Mouse (Mus musculus): ENCODE results near the gene 2010003K11Rik.
"Not testable (repeated sequence)": the region's sequence is repeated elsewhere in the genome, so short reads cannot be mapped to it uniquely, and the experiment has no call there.

Gene 2010003K11Rik

DNA sequence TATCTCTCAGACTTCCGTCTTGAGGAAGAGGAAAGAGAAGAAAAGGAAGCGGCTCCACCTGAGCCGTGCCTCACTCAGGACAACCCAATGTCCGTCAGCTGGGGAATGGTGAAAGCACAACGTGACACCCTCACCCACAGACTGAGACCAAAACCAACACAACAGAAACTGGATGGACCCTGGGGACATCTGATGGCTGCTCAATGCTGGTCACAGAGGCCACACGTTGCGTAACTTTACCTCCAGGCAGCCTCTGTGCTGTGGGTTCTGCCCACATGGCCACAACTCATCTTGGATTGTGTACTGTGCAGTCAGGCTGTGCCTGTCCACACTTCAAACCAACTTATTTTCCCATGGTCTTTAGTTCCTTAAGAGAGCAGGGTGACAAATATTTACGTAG, 36.4 kb downstream of the 2010003K11Rik start:
- Histone ChIP-seq H3K9me3 (ENCODE audit: low read length) (no peaks in the 10 kb centered on the region), H3K36me3 (ENCODE audit: insufficient read depth, low read length) (no peaks in the 10 kb centered on the region), H3K27me3 (ENCODE audit: insufficient read depth, low read length) (peaks cover 14% of the 10 kb centered on the region; the same call in 1 of the 2 replicates), H3K4me1 (replicated peaks; ENCODE audit: low read depth, low read length) (no peaks in the 10 kb centered on the region), H3K4me3 (replicated peaks; ENCODE audit: low read length) (no peak overlapping the region)
- TF ChIP-seq NANOG (IDR thresholded peaks at IDR 0.05; ENCODE audit: borderline replicate concordance, low read length) (no peak), POU5F1 (IDR thresholded peaks at IDR 0.05; ENCODE audit: borderline replicate concordance, low read length) (no peak), CTCF (conservative IDR thresholded peaks at IDR 0.05; ENCODE audit: low read length) (no peak)

DNA sequence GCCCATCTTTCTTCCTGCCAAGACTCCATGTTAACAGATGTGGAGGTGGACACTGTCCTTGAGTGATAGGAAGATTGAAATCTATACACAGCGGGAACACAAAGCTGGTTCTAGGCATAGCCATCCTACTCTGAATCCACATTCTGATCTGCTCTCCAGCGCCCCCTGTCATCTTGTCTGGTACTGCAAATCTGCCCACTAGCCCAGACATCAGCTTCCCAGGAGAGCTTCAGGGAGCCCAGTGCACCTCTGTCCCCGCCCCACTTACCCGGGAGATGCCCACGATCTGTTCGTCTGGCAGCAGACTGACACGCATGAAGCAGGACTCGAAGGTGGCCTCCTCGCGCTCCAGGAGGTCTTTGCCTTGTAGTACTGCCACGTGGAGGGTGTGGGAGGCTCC, 42.2 kb downstream of the 2010003K11Rik start:
- H3K4me3 ChIP-seq (replicated peaks; ENCODE audit: low read length) = no peak overlapping the region; the same call in 1 of the 2 replicates
- TF ChIP-seq NANOG (IDR thresholded peaks at IDR 0.05; ENCODE audit: borderline replicate concordance, low read length) (no peak), CTCF (conservative IDR thresholded peaks at IDR 0.05; ENCODE audit: low read length) (peak; percentile 96), POU5F1 (IDR thresholded peaks at IDR 0.05; ENCODE audit: borderline replicate concordance, low read length) (no peak)
- H3K9me3 ChIP-seq (ENCODE audit: low read length) = no peaks in the 10 kb centered on the region
- H3K27me3 ChIP-seq (ENCODE audit: insufficient read depth, low read length) = peaks cover 9% of the 10 kb centered on the region
- H3K4me1 ChIP-seq (replicated peaks; ENCODE audit: low read depth, low read length) = peaks cover 27% of the 10 kb centered on the region
- no peaks in the 10 kb centered on the region for H3K36me3 ChIP-seq (ENCODE audit: insufficient read depth, low read length)

DNA sequence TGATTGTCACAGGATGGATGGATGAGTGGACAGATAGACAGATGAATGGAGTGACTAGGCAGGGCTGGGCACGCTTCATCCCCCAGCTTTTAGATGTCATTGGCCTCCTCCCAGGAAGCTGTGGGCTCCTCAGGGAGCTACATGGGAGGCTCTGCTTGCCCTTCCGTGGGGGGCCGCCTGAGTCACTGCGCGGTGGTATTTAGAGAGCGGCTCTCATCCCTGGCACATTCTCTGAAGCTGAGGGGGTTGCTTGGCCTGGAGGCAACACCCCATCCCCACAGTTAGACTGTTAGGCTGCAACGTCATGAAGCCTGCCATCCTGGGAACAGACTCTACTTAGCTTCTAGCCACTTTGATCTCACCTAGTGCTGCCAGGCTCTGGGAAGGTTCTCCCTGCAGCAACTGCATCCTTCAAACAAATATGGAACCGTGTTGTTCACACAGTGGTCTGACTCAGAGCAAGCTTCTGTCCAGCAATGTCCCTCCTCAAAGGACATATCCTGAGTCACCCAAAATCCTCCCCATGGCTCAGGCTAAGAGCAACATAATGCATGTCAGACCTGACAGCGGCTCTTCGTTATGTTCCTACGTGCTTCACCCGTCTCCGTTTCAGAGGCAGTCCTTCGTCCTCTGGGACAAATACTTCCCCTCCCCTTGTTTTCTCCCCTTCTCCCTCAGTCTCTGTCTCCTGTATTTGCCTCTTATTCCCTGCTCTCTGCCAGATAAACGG, 43.1 kb downstream of the 2010003K11Rik start:
- Histone ChIP-seq H3K27me3 (ENCODE audit: insufficient read depth, low read length) (peaks cover 9% of the 10 kb centered on the region), H3K4me3 (replicated peaks; ENCODE audit: low read length) (no peak overlapping the region), H3K9me3 (ENCODE audit: low read length) (no peaks in the 10 kb centered on the region), H3K4me1 (replicated peaks; ENCODE audit: low read depth, low read length) (peaks cover 33% of the 10 kb centered on the region), H3K36me3 (ENCODE audit: insufficient read depth, low read length) (no peaks in the 10 kb centered on the region)
- TF ChIP-seq NANOG (IDR thresholded peaks at IDR 0.05; ENCODE audit: borderline replicate concordance, low read length) (no peak), CTCF (conservative IDR thresholded peaks at IDR 0.05; ENCODE audit: low read length) (no peak; the same call in 1 of the 2 replicates)

DNA sequence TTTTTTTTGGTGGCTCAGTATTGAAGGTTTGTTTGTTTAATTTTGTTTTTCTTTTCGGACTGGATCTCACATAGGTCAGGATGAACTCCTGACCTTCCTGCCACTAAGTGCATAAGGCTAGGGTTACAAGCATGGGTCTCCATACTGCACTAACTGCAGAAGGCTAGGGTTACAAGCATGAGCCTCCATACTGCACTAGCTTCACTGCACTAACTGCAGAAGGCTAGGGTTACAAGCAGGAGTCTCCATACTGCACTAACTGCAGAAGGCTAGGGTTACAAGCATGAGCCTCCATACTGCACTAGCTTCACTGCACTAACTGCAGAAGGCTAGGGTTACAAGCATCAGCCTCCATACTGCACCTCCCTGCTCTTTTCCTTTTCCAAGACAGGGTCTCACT, 44.3 kb downstream of the 2010003K11Rik start:
- not testable (repeated sequence) for H3K4me3 ChIP-seq (replicated peaks; ENCODE audit: low read length); H3K9me3 ChIP-seq (ENCODE audit: low read length); H3K36me3 ChIP-seq (ENCODE audit: insufficient read depth, low read length); H3K27me3 ChIP-seq (ENCODE audit: insufficient read depth, low read length)
- H3K4me1 ChIP-seq (replicated peaks; ENCODE audit: low read depth, low read length) = peaks cover 33% of the 10 kb centered on the region

DNA sequence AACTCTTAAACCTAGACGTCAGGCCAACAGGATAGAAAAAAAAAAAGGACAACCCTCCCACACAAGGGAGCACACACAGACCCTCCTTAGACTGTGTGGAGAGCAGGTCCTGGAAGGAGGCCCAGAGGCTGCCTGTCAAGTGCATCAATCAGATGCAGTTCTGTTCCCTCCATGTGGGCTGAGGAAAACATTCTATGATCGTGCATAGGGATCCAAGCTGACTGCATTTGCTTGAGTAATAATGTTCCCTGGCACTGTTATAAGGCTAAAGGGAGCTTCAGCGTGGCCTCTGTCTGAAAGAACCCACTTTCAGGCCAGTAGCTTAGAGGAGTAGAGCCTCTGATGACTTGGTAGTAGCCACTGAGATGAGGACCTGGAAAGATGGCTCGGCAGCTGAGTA, 45.9 kb downstream of the 2010003K11Rik start:
- no peaks in the 10 kb centered on the region for H3K9me3 ChIP-seq (ENCODE audit: low read length)
- peaks cover 33% of the 10 kb centered on the region for H3K4me1 ChIP-seq (replicated peaks; ENCODE audit: low read depth, low read length)
- peaks cover 9% of the 10 kb centered on the region for H3K27me3 ChIP-seq (ENCODE audit: insufficient read depth, low read length)
- H3K36me3 ChIP-seq (ENCODE audit: insufficient read depth, low read length) = 0 out of 2 replicates have a peak, but pooled peaks cover 3% of the 10 kb centered on the region
- TF ChIP-seq NANOG (IDR thresholded peaks at IDR 0.05; ENCODE audit: borderline replicate concordance, low read length) (no peak), POU5F1 (IDR thresholded peaks at IDR 0.05; ENCODE audit: borderline replicate concordance, low read length) (no peak), CTCF (conservative IDR thresholded peaks at IDR 0.05; ENCODE audit: low read length) (no peak)
- H3K4me3 ChIP-seq (replicated peaks; ENCODE audit: low read length) = 0 out of 2 replicates have a peak overlapping the region, but pooled peaks have one; percentile 7

DNA sequence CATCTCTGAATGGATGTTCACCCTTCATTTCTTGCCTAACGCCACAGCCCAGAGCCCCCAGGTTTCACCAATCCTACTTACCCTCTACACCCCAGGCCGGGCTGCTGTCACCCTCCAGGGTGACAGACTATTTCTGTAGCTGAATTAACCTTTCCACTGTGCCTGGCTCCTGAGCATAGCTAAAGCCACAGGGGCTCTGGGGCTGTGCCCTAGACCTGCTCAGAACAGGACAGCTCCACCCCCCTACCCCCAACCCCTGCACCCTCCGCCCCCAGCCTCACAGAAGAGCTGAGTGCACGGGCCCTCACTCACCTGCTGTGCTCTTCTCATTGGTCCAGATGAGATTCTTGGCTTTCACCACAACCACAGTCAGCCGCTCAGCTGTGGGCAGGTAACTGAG, 46.4 kb downstream of the 2010003K11Rik start:
- Histone ChIP-seq H3K4me1 (replicated peaks; ENCODE audit: low read depth, low read length) (peaks cover 33% of the 10 kb centered on the region), H3K4me3 (replicated peaks; ENCODE audit: low read length) (0 out of 2 replicates have a peak overlapping the region, but pooled peaks have one; percentile 7), H3K36me3 (ENCODE audit: insufficient read depth, low read length) (0 out of 2 replicates have a peak, but pooled peaks cover 7% of the 10 kb centered on the region), H3K27me3 (ENCODE audit: insufficient read depth, low read length) (peaks cover 9% of the 10 kb centered on the region), H3K9me3 (ENCODE audit: low read length) (no peaks in the 10 kb centered on the region)
- TF ChIP-seq NANOG (IDR thresholded peaks at IDR 0.05; ENCODE audit: borderline replicate concordance, low read length) = no peak
- no peak for TF ChIP-seq POU5F1 (IDR thresholded peaks at IDR 0.05; ENCODE audit: borderline replicate concordance, low read length)
- no peak for TF ChIP-seq CTCF (conservative IDR thresholded peaks at IDR 0.05; ENCODE audit: low read length)

DNA sequence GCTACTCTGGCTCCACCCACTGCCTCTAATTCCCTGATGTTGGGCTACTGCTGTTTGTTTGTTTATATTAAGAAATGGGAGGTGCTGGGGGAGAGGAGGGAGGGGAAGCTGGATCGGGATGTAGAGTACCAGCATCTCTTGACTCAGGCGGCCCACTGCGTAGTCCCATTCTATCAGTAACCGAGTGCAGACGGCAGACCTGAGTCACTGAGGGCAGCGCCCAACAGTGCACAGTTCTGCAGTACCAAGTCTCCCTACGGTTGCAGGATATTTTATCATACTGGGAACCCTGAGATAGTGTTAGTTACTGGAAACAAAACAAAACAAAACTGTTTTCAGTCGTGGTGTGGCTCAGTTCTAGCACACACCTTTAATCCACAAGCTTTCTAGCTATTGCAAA, 47.3 kb downstream of the 2010003K11Rik start:
- TF ChIP-seq NANOG (IDR thresholded peaks at IDR 0.05; ENCODE audit: borderline replicate concordance, low read length) (no peak), POU5F1 (IDR thresholded peaks at IDR 0.05; ENCODE audit: borderline replicate concordance, low read length) (no peak), CTCF (conservative IDR thresholded peaks at IDR 0.05; ENCODE audit: low read length) (no peak)
- peaks cover 9% of the 10 kb centered on the region for H3K27me3 ChIP-seq (ENCODE audit: insufficient read depth, low read length)
- 0 out of 2 replicates have a peak, but pooled peaks cover 12% of the 10 kb centered on the region for H3K36me3 ChIP-seq (ENCODE audit: insufficient read depth, low read length)
- peaks cover 27% of the 10 kb centered on the region for H3K4me1 ChIP-seq (replicated peaks; ENCODE audit: low read depth, low read length)
- no peak overlapping the region for H3K4me3 ChIP-seq (replicated peaks; ENCODE audit: low read length)
- H3K9me3 ChIP-seq (ENCODE audit: low read length) = no peaks in the 10 kb centered on the region

DNA sequence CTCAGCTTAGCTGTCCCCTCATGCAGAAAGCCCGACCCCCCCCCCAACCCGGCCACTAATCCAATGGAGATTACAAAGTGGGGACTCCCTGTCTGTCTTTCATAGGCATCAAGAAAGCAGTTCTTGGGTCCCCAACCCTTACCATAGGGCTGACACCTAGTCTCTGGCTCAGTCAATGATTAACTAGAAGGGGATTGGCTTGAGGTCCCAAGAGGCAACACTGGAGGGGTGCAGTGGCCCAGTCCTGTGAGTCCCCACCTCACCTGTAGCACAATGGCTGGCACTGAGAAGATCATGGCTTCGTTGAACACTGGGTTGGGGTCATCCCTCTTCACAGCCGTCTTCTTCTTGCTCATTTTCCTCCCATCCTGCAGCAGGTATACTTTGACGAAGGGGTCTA, 47.7 kb downstream of the 2010003K11Rik start:
- no peak for TF ChIP-seq NANOG (IDR thresholded peaks at IDR 0.05; ENCODE audit: borderline replicate concordance, low read length)
- TF ChIP-seq POU5F1 (IDR thresholded peaks at IDR 0.05; ENCODE audit: borderline replicate concordance, low read length) = no peak
- no peak for TF ChIP-seq CTCF (conservative IDR thresholded peaks at IDR 0.05; ENCODE audit: low read length)
- Histone ChIP-seq H3K9me3 (ENCODE audit: low read length) (no peaks in the 10 kb centered on the region), H3K36me3 (ENCODE audit: insufficient read depth, low read length) (peaks cover 14% of the 10 kb centered on the region; the same call in 1 of the 2 replicates), H3K4me3 (replicated peaks; ENCODE audit: low read length) (no peak overlapping the region), H3K27me3 (ENCODE audit: insufficient read depth, low read length) (peaks cover 9% of the 10 kb centered on the region), H3K4me1 (replicated peaks; ENCODE audit: low read depth, low read length) (peaks cover 24% of the 10 kb centered on the region)

DNA sequence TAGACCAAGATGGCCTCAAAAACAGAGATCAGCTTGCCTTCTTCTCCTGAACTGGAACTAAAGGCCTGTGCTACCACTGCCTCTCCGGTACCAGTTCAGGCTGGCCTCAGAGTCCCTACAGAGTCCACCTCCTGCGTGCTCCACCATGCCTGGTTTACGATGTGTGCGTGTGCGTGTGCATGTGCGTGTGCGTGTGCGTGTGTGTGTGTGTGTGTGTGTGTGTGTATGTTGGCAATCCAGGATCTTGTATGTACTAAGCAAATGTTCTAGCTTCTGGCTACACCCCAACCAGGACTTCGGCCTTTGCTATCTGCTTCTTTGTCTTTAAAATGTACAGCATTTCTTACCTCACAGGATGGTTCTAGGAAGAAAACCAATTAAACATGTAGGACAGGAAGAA, 49.2 kb downstream of the 2010003K11Rik start:
- H3K4me3 ChIP-seq (replicated peaks; ENCODE audit: low read length) = no peak overlapping the region
- H3K36me3 ChIP-seq (ENCODE audit: insufficient read depth, low read length) = peaks cover 20% of the 10 kb centered on the region
- peaks cover 3% of the 10 kb centered on the region; the same call in 1 of the 2 replicates for H3K27me3 ChIP-seq (ENCODE audit: insufficient read depth, low read length)
- TF ChIP-seq CTCF (conservative IDR thresholded peaks at IDR 0.05; ENCODE audit: low read length) (no peak), NANOG (IDR thresholded peaks at IDR 0.05; ENCODE audit: borderline replicate concordance, low read length) (no peak), POU5F1 (IDR thresholded peaks at IDR 0.05; ENCODE audit: borderline replicate concordance, low read length) (no peak)
- H3K9me3 ChIP-seq (ENCODE audit: low read length) = no peaks in the 10 kb centered on the region
- peaks cover 29% of the 10 kb centered on the region for H3K4me1 ChIP-seq (replicated peaks; ENCODE audit: low read depth, low read length)

Measured in E14TG2a.4 (cell line).